Mouse (Mus musculus): Measurements from ENCODE around the gene Tpsab1. TPM values are rescaled to one million over a fixed set of nuclear protein-coding genes. Genes with fewer than 3 reads are reported as not detected.

Gene Tpsab1
- polyA plus RNA-seq, 1 experiment from 2014 or later = not detected

- no peak overlapping the region for H3K4me2 ChIP-seq (replicated peaks; ENCODE audit: low read depth, low read length)
- no peaks in the 10 kb centered on the region for H3K27me3 ChIP-seq (ENCODE audit: control insufficient read depth, insufficient read depth, low read length)
- H3K36me3 ChIP-seq (ENCODE audit: control insufficient read depth, insufficient read depth, low read length) = no peaks in the 10 kb centered on the region
- ATAC-seq (ENCODE audit: low FRiP score) = no peak
- no peaks in the 10 kb centered on the region for H3K9me3 ChIP-seq (ENCODE audit: control insufficient read depth, low read length)
- WGBS = 45% methylated on average over 1 of the region's 1 CpGs
- no peak for DNase-seq (ENCODE audit: low spot score)
- no peak overlapping the region for H3K4me3 ChIP-seq (ENCODE audit: low read depth, low read length)
- no peaks in the 10 kb centered on the region for H3K4me1 ChIP-seq (replicated peaks; ENCODE audit: control insufficient read depth, insufficient read depth, low read length)
- H3K27ac ChIP-seq (ENCODE audit: low read depth, low read length) = no peak overlapping the region
- no peak overlapping the region for H3K9ac ChIP-seq (ENCODE audit: low read depth, low read length)
These were observed 51.3 kb downstream of the Tpsab1 start for GRCm38 (mm10) chr17:25294111-25294510.

DNA sequence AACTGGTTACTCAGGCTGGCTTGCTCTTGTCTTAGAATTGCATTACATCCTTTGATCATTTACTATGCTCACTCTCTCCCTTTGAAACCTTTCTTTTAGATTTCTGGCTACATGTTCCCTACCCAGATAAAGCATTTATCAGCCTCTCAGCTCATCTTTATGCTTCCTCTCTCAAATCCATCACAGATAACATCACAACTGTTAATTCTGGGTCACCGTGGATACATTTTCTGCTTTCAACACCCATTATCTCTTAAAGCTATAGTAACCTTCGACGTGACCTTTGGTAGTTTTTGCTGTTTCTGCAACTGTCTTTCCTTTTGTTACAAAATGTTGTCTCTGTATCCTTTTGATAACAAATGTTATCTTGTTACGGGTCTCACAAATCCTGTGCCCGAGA is 51.9 kb downstream of the Tpsab1 start:
- no peak overlapping the region for H3K27ac ChIP-seq (ENCODE audit: low read depth, low read length)
- DNase-seq (ENCODE audit: low spot score) (no peak), ATAC-seq (ENCODE audit: low FRiP score) (no peak)
- no peak overlapping the region for H3K4me3 ChIP-seq (ENCODE audit: low read depth, low read length)
- H3K36me3 ChIP-seq (ENCODE audit: control insufficient read depth, insufficient read depth, low read length) = no peaks in the 10 kb centered on the region
- H3K4me2 ChIP-seq (replicated peaks; ENCODE audit: low read depth, low read length) = no peak overlapping the region
- H3K9ac ChIP-seq (ENCODE audit: low read depth, low read length) = no peak overlapping the region
- WGBS = 80% methylated on average over 5 of the region's 5 CpGs
- H3K9me3 ChIP-seq (ENCODE audit: control insufficient read depth, low read length) = no peaks in the 10 kb centered on the region
- no peaks in the 10 kb centered on the region for H3K27me3 ChIP-seq (ENCODE audit: control insufficient read depth, insufficient read depth, low read length)
- H3K4me1 ChIP-seq (replicated peaks; ENCODE audit: control insufficient read depth, insufficient read depth, low read length) = no peaks in the 10 kb centered on the region

Other genes with a start within 250 kb of the Tpsab1 start
- gene Telo2, start 229.6 kb downstream of the Tpsab1 start, polyA plus RNA-seq (2014; fragmentation: Nextera tagmentation; extraction: Ambion mirVana) = 23.5 and 28.8 TPM in 2 replicates
- not detected in 2 replicates for gene Ptx4, start 224.8 kb downstream of the Tpsab1 start, polyA plus RNA-seq (2014; fragmentation: Nextera tagmentation; extraction: Ambion mirVana)
- gene Clcn7, start 212.2 kb downstream of the Tpsab1 start, polyA plus RNA-seq (2014; fragmentation: Nextera tagmentation; extraction: Ambion mirVana) = 16.6 and 18.7 TPM in 2 replicates
- gene Ccdc154, start 183.1 kb downstream of the Tpsab1 start, polyA plus RNA-seq (2014; fragmentation: Nextera tagmentation; extraction: Ambion mirVana) = not detected in 2 replicates
- gene Gm38655, start 170.1 kb downstream of the Tpsab1 start, polyA plus RNA-seq (2014; fragmentation: Nextera tagmentation; extraction: Ambion mirVana) = not detected in 2 replicates
- gene BC003965, start 161.0 kb downstream of the Tpsab1 start, polyA plus RNA-seq (2014; fragmentation: Nextera tagmentation; extraction: Ambion mirVana) = 35.2 and 36.4 TPM in 2 replicates
- 4.3 and 4.5 TPM in 2 replicates for gene Unkl, start 157.2 kb downstream of the Tpsab1 start, polyA plus RNA-seq (2014; fragmentation: Nextera tagmentation; extraction: Ambion mirVana)
- 51.5 and 57.2 TPM in 2 replicates for gene Gnptg, start 105.4 kb downstream of the Tpsab1 start, polyA plus RNA-seq (2014; fragmentation: Nextera tagmentation; extraction: Ambion mirVana)
- 60.3 and 64.9 TPM in 2 replicates for gene Tsr3, start 105.4 kb downstream of the Tpsab1 start, polyA plus RNA-seq (2014; fragmentation: Nextera tagmentation; extraction: Ambion mirVana)
- gene Baiap3, start 89.2 kb downstream of the Tpsab1 start, polyA plus RNA-seq (2014; fragmentation: Nextera tagmentation; extraction: Ambion mirVana) = 2.0 and 4.4 TPM in 2 replicates
- gene Ube2i, start 70.9 kb downstream of the Tpsab1 start, polyA plus RNA-seq (2014; fragmentation: Nextera tagmentation; extraction: Ambion mirVana) = 781 and 835 TPM in 2 replicates
- not detected in 2 replicates for gene Prss34, start 47.2 kb downstream of the Tpsab1 start, polyA plus RNA-seq (2014; fragmentation: Nextera tagmentation; extraction: Ambion mirVana)
- not detected in 2 replicates for gene Prss28, start 36.9 kb downstream of the Tpsab1 start, polyA plus RNA-seq (2014; fragmentation: Nextera tagmentation; extraction: Ambion mirVana)
- not detected in 2 replicates for gene Prss29, start 26.9 kb downstream of the Tpsab1 start, polyA plus RNA-seq (2014; fragmentation: Nextera tagmentation; extraction: Ambion mirVana)
- not detected in 2 replicates for gene Tpsb2, start 20.7 kb upstream of the Tpsab1 start, polyA plus RNA-seq (2014; fragmentation: Nextera tagmentation; extraction: Ambion mirVana)
- 0.69 TPM in 1 of 2 replicates, not detected in the other for gene Tpsg1, start 23.7 kb upstream of the Tpsab1 start, polyA plus RNA-seq (2014; fragmentation: Nextera tagmentation; extraction: Ambion mirVana)
- 5.9 and 6.5 TPM in 2 replicates for gene Cacna1h, start 88.2 kb upstream of the Tpsab1 start, polyA plus RNA-seq (2014; fragmentation: Nextera tagmentation; extraction: Ambion mirVana)
- gene Tekt4, start 109.1 kb upstream of the Tpsab1 start, polyA plus RNA-seq (2014; fragmentation: Nextera tagmentation; extraction: Ambion mirVana) = 1.3 and 1.8 TPM in 2 replicates
- 0.07 and 0.12 TPM in 2 replicates for gene Sstr5, start 151.7 kb upstream of the Tpsab1 start, polyA plus RNA-seq (2014; fragmentation: Nextera tagmentation; extraction: Ambion mirVana)
- gene Sox8, start 225.1 kb upstream of the Tpsab1 start, polyA plus RNA-seq (2014; fragmentation: Nextera tagmentation; extraction: Ambion mirVana) = 7.1 TPM in 2 replicates
- 23.1 and 26.9 TPM in 2 replicates for gene Lmf1, start 233.5 kb upstream of the Tpsab1 start, polyA plus RNA-seq (2014; fragmentation: Nextera tagmentation; extraction: Ambion mirVana)

All from hindbrain, embryonic 11.5 days (tissue).